Mouse (Mus musculus): ENCODE results near the gene Gm13277.
"Not testable (repeated sequence)": the region's sequence is repeated elsewhere in the genome, so short reads cannot be mapped to it uniquely, and the experiment has no call there.

DNA sequence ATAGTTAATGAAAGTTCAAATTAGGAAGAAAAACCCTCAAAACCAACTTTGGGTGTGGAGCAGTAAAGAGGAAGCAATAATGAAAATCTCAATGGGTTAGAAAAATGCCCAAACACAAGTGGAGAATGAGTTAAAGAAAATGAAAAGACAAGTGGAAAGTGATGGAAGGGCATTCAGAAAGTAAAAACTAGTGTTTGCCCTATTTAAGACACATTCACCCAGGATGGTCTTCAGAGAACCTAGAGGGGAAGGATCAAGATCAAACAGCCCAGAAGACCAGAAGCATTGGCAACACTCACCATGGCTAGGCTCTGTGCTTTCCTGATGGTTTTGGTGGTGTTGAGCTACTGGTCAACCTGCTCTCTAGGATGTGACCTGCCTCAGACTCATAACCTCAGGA, 38.7 kb downstream of the Gm13277 start, which contains the start of gene Ifna6:
- TF ChIP-seq POLR2A (IDR thresholded peaks at IDR 0.05; ENCODE audit: borderline replicate concordance, extremely low read depth, insufficient read depth, insufficient read length, poor library complexity, severe bottlenecking); CTCF (IDR thresholded peaks at IDR 0.05; ENCODE audit: borderline replicate concordance, extremely low read depth, insufficient read depth, insufficient read length): not testable (repeated sequence)

Measured in brain, embryonic 14.5 days (tissue).